Mouse (Mus musculus): ENCODE data around the gene Rab11fip4. TPM values are rescaled to one million over a fixed set of nuclear protein-coding genes. Genes with fewer than 3 reads are reported as not detected.

The Rab11fip4 gene
- total RNA-seq, 1 experiment from 2014 or later, result 72.3 TPM

GRCm38 (mm10) chr11:79612046-79612600 lies 21.1 kb downstream of the Rab11fip4 start:
- no peak for ATAC-seq (ENCODE audit: extremely low read depth, insufficient number of reproducible peaks, low FRiP score, poor library complexity, severe bottlenecking)

GRCm38 (mm10) chr11:79613084-79613483 lies 22.1 kb downstream of the Rab11fip4 start:
- no peak for ATAC-seq (ENCODE audit: extremely low read depth, insufficient number of reproducible peaks, low FRiP score, poor library complexity, severe bottlenecking)

GRCm38 (mm10) chr11:79613711-79614110 lies 22.7 kb downstream of the Rab11fip4 start:
- no peak for ATAC-seq (ENCODE audit: extremely low read depth, insufficient number of reproducible peaks, low FRiP score, poor library complexity, severe bottlenecking)

GRCm38 (mm10) chr11:79614880-79615279 lies 23.9 kb downstream of the Rab11fip4 start:
- no peak for ATAC-seq (ENCODE audit: extremely low read depth, insufficient number of reproducible peaks, low FRiP score, poor library complexity, severe bottlenecking)

GRCm38 (mm10) chr11:79615871-79616270 lies 24.9 kb downstream of the Rab11fip4 start:
- no peak for ATAC-seq (ENCODE audit: extremely low read depth, insufficient number of reproducible peaks, low FRiP score, poor library complexity, severe bottlenecking)

GRCm38 (mm10) chr11:79617991-79618390 lies 27.0 kb downstream of the Rab11fip4 start:
- ATAC-seq (ENCODE audit: extremely low read depth, insufficient number of reproducible peaks, low FRiP score, poor library complexity, severe bottlenecking), result no peak

- ATAC-seq (ENCODE audit: extremely low read depth, insufficient number of reproducible peaks, low FRiP score, poor library complexity, severe bottlenecking), result peak; percentile 91
Observed at GRCm38 (mm10) chr11:79623029-79623428, 32.0 kb downstream of the Rab11fip4 start.

- ATAC-seq (ENCODE audit: extremely low read depth, insufficient number of reproducible peaks, low FRiP score, poor library complexity, severe bottlenecking), result peak; percentile 58
Observed at GRCm38 (mm10) chr11:79624801-79625302, 33.8 kb downstream of the Rab11fip4 start.

GRCm38 (mm10) chr11:79628716-79629115 lies 37.7 kb downstream of the Rab11fip4 start:
- peak; percentile 48; the same call in 1 of the 2 replicates for ATAC-seq (ENCODE audit: extremely low read depth, insufficient number of reproducible peaks, low FRiP score, poor library complexity, severe bottlenecking)

GRCm38 (mm10) chr11:79629752-79630374 lies 38.9 kb downstream of the Rab11fip4 start:
- no peak for ATAC-seq (ENCODE audit: extremely low read depth, insufficient number of reproducible peaks, low FRiP score, poor library complexity, severe bottlenecking)

- ATAC-seq (ENCODE audit: extremely low read depth, insufficient number of reproducible peaks, low FRiP score, poor library complexity, severe bottlenecking), result no peak
Observed at GRCm38 (mm10) chr11:79630521-79630920, 39.5 kb downstream of the Rab11fip4 start.

- ATAC-seq (ENCODE audit: extremely low read depth, insufficient number of reproducible peaks, low FRiP score, poor library complexity, severe bottlenecking), result no peak
Observed at GRCm38 (mm10) chr11:79633366-79633765, 42.4 kb downstream of the Rab11fip4 start.

- no peak for ATAC-seq (ENCODE audit: extremely low read depth, insufficient number of reproducible peaks, low FRiP score, poor library complexity, severe bottlenecking)
Observed at GRCm38 (mm10) chr11:79635661-79636449, 44.8 kb downstream of the Rab11fip4 start.

GRCm38 (mm10) chr11:79636481-79636880 lies 45.5 kb downstream of the Rab11fip4 start:
- no peak for ATAC-seq (ENCODE audit: extremely low read depth, insufficient number of reproducible peaks, low FRiP score, poor library complexity, severe bottlenecking)

GRCm38 (mm10) chr11:79638691-79639090 lies 47.7 kb downstream of the Rab11fip4 start:
- no peak for ATAC-seq (ENCODE audit: extremely low read depth, insufficient number of reproducible peaks, low FRiP score, poor library complexity, severe bottlenecking)

- ATAC-seq (ENCODE audit: extremely low read depth, insufficient number of reproducible peaks, low FRiP score, poor library complexity, severe bottlenecking), result 0 out of 2 replicates have a peak, but pooled peaks have one; percentile 37
Observed at GRCm38 (mm10) chr11:79640940-79641733, 50.1 kb downstream of the Rab11fip4 start.

- ATAC-seq (ENCODE audit: extremely low read depth, insufficient number of reproducible peaks, low FRiP score, poor library complexity, severe bottlenecking), result no peak
Observed at GRCm38 (mm10) chr11:79643730-79644129, 52.7 kb downstream of the Rab11fip4 start.

GRCm38 (mm10) chr11:79644717-79645191 lies 53.7 kb downstream of the Rab11fip4 start:
- ATAC-seq (ENCODE audit: extremely low read depth, insufficient number of reproducible peaks, low FRiP score, poor library complexity, severe bottlenecking), result no peak

GRCm38 (mm10) chr11:79646026-79646425 lies 55.0 kb downstream of the Rab11fip4 start:
- no peak for ATAC-seq (ENCODE audit: extremely low read depth, insufficient number of reproducible peaks, low FRiP score, poor library complexity, severe bottlenecking)
